Mouse (Mus musculus): Measurements from ENCODE around the gene a.

DNA sequence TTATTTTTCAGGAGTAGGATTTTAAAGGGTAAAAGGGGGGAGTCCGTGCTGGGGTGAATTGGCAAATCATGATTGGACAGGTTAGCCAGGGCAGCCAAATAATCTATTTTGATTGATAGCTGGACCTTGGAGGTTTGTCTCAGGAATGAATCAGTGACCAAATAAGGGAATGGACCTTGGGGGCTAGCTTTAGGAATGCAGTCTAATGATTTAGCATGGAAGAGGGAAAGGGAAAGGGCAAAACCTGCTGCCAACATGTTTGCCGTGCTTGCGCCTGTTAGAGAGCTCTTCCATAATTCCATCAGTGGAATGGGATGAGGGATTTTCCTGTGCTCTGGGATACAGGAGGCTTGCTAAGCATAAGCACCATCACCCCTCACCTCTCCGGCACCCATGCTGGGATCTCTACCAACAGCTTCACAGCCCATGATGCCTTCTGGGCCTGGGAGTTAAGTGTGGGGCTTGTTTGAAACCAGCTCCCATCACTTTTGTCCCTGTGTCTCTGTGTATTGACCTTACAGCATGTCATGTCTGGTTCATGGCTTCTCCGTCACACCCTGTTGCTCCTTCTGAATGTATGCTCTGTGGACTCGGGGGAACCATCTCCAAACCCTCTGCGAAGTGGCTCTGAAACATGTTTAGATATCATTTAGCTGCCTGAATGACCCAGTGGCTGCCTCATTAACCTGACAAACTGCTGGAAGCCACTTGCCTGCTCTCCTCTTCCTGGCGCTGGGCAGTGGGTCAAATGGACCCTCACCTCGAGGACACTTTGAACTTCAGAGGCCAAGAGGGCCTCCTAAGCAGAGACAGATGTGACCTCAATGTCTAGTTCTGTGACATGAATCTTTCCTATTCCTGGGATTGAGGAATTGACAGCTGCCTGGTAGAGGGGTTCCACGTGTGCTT lies 48.0 kb upstream of the a start:
- no peak for TF ChIP-seq CTCF (conservative IDR thresholded peaks at IDR 0.05; ENCODE audit: low read length)
- TF ChIP-seq NANOG (IDR thresholded peaks at IDR 0.05; ENCODE audit: borderline replicate concordance, low read length) = no peak

All from E14TG2a.4 (cell line).